Mouse (Mus musculus): ENCODE results near the gene Aicda.

DNA sequence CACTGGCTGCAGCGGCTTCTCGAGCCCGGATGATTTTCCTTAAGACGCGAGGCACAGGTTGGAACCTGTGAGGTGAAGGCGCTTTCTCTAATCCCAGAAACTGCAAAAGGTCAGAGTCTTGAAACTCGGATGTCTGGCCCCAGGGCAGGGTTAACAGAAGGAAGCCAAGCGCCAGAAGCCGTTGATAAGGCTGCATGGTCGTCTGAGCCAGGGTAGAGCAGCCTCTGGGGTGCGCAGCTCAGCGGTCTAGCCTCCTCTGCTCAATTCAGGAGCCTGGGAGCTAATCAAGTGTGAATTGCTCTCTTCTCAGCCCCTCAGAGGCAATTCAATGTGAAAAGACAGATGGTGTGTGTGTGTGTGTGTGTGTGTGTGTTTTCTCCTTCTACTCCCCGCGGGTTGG is 56.2 kb downstream of the Aicda start, which contains the start of gene Gdf3:
- TF ChIP-seq GATA1 (IDR thresholded peaks at IDR 0.05; ENCODE audit: low read length) (no peak), TAL1 (IDR thresholded peaks at IDR 0.05; ENCODE audit: low read length) (no peak)

Data from erythroblast, embryonic 14.5 days (primary cell).